Mouse (Mus musculus) fibroblast of lung, adult 2 months (primary cell): ENCODE data around the gene Gm9964.
"Not testable (repeated sequence)": the region's sequence is repeated elsewhere in the genome, so short reads cannot be mapped to it uniquely, and the experiment has no call there.

ENCODE experiments used
- DNase-seq: peaks from one replicate; pipeline ENCODE4 v3.0.0-alpha.2; 2011; ENCODE audit warnings: low read depth

Gm9964 gene

GRCm38 (mm10) chr11:79299719-79300431 is 3.2 kb upstream of the Gm9964 start:
- no peak for DNase-seq

DNA sequence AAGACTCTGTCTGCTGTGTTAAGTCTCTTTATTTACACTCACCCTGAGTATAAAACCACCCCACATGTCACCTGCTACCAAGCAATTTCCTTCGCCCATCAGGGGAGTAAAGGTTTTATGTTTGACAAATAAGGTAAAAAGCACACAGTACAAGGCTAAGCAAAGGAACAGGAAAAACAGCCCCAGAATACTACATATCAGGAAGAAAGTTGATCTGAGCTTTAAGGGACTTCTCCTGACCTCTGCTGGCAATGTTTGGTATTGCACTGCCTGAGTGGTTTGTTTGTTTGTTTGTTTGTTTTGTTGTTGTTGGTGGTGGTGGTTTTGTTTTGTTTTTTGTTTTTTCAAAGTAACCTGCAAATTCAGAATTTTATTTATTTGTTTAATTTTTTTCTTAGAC is 539 bp downstream of the Gm9964 start:
- no peak for DNase-seq

DNA sequence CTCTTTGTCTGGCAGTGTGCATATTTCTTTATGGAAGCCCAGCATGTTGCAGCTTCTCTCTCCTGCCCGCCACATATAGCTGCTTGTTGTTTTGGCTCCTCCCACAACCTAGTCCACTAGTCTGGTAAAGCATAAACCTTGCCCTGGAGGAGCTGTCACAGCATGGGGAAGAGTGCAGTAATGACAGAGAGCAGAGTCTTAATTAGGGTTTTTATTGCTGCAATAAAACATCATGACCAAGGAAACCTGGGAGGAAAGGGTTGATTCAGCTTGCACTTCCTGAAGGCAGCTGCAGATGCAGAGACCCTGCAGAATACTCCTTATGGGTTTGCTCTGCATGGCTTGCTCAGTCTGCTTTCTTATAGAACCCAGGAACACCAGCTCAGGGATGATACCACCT is 2.7 kb downstream of the Gm9964 start:
- no peak for DNase-seq

DNA sequence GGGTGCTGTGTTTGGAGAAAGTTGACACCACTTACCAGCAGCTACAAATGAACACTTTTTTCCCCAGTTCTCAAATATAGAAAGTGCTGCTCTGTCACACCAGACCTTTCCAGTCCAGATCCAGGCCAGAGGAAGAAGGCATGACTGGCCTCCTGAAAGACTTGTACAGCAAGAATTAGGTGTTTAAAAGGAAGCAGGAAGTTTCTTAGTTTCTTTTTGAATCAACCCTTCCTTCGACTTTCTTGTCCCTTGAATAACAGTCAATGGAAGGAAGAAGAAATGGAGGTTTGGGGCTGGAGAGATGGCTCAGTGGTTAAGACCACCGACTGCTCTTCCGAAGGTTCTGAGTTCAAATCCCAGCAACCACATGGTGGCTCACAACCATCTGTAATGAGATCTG is 3.7 kb downstream of the Gm9964 start:
- DNase-seq: no peak

- no peak for DNase-seq
Observed at GRCm38 (mm10) chr11:79292130-79292529, 4.6 kb downstream of the Gm9964 start.

DNA sequence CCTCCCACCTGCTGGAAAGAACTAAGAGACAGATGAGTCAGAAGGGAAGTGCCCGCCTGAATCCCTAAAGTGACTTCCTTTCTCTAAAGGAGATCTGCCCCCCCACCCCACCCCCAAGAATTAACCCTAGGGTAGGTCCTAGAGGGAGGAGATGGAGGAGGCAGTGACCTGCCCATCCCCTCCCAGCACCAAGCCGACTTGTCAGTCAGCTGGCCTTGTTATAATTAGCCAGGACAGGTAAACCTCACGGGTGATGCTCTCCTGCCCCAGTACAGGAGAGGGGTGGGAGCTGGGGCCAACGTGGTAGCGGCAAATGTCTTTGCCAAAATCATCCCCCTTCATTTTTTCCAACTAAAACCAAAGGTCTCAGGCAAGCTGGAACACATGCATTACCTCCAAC is 5.1 kb downstream of the Gm9964 start:
- no peak for DNase-seq

DNA sequence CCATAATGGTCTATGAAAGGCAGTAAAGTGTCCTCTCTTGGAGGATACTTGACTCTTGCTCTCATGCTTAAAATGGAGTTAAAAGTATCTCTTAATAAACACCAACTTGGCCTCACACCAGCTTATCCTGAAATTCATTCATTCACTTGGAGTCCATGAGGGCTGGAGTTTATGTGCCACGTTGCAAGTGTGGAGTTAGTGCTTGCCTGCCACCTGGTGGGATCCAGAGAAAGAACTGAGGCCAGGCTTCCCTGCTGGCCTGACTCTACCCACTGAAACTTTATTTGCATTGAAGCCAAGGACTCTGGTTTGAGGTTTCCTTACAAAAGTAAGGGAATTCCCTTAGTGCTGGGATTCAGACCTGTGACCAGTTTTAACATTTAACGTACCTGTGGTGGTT is 6.2 kb downstream of the Gm9964 start:
- DNase-seq: peak; percentile 71

DNA sequence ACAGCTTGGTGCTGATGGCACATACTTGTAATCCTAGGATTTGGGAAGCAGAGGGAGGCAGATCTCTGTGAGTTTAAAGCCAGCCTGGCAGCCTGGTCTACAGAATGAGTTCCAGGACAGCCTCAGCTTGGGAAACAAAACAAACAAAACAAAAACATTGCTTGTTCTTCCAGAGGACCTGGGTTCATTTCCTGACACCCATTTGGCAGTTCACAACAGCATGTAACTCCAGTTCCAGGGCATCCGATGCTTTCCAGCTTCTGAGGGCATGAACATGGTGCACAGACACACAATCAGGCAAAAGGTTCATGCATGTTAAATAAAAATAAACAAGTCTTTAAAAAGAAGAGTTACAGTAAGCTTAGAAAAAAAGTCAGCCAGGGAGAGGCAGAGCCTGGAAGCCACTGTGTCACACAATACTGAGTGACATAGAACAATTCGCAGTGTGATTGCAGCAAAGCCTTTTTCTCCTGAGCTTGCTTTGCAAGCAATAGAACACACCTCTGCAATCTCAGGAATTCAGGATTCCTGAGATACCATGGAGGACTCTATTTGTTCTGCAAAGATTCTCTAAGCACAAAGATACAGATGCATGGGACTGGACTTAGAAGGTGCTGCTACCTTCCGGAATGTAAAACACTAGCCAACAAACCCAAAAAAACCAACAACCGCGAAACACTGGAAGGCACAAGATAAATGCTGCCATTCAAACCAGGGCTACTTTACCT is 7.6 kb downstream of the Gm9964 start:
- DNase-seq: no peak

DNA sequence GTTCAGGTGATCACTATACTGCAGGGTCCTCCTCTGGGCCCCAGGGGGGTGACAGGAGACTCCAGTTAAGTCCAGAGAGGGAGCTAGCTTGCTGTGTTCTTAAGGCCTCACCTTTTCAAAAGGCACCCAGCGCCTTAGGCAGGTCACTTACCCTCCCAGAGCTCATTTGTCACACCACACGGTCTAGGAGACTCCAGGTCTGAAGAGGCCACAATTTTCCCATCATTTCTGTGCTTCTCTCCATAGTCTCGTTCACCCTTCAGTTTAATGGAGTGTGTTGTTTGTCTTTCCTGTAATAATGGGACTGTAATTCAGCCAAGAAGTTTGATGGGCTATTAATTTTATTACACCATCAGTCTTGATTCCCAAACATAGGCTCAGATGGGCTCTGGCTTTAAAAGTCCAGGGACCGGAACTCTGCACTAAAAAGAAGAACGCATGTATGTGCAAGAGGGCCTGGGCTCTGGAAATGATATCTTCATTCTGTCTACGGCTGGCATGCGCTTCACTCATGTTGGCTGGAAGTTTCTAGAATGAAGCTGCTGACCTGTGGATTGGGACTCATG is 8.3 kb downstream of the Gm9964 start:
- DNase-seq: no peak

DNA sequence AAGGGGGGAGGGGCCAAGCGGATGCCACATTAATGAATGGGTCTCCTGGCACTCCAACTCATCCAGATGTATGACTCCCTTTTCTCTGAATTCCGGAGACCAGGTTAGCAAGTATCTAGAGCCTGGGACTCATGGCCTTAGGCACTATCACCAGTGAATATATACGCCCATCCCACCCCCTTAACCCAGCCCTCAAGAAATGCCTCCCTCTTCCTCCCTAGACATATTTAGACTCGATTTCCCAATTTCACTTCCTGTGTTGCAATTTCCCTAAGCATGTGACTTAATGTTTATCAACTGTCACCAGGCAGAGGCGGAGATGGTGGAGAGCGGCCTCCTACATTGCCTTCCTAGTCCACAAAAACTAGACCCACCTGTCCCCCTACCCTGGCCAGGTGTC is 9.3 kb downstream of the Gm9964 start:
- DNase-seq: no peak

- DNase-seq: no peak
Observed at GRCm38 (mm10) chr11:79286305-79286799, 10.4 kb downstream of the Gm9964 start.

DNA sequence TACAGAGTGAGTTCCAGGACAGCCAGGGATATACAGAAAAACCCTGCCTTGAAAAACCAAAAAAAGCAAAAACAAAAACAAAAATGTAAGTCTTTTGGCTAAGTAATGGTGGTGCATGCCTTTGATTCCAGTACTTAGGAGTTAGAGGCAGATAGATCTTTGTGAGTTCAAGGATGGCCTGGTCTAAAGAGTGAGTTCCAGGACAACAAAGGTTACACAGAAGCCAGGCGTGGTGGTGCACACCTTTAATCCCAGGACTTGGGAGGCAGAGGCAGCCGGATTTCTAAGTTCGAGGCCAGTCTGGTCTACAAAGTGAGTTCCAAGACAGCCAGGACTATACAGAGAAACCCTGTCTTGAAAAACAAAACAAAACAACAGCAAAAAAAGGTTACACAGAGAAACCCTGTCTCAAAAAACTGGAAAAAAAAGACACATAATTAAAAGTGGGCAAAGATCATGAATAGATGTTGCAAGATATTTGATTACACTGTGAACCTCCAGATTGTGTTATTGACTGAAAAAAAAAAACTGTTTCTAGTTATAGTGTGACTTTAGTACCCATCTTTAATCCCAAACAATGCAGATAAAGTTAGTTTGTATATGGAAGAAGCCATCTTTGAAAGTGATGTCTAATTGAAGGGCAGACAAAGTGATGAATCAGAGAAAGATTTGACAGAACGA is 13.2 kb downstream of the Gm9964 start:
- no peak for DNase-seq

DNA sequence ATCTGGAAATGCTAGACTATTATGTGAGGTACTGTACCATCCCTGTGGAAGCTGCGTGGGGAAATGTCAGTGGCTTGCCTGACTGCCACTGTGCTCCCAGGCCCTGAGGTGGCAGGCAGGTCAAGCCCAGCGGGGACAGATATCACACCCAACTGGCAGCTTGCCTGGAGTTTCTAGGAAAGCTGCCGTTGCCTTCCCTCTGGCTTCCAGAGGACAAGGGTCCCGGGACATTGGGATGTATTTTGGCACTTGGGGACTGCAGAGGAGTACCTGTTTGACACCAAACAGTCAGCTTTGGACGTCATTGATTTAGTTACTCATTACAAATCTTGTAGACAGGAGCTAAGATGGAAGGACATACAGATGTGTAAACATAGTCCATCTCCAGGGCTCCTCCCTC is 15.3 kb downstream of the Gm9964 start:
- no peak for DNase-seq

- no peak for DNase-seq
Observed at GRCm38 (mm10) chr11:79279732-79280405, 16.8 kb downstream of the Gm9964 start.

DNA sequence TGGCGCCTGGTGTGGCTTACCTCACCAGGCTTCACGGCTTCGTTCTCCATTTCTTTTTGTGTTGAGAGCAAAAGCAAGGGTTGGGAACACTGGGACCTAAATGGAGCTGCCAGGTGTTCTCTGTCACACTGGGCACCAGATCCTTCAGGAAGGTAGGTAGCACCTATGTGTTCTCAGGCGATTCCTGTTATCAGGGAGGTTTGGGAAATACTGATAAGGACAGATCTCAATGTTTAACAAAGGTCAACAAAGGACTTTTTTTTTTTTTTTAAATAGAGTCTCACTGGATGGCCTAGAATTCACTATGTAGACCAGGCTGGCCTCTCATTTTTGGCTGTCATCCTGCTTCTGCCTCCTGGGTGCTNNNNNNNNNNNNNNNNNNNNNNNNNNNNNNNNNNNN is 22.9 kb downstream of the Gm9964 start:
- DNase-seq: no peak

DNA sequence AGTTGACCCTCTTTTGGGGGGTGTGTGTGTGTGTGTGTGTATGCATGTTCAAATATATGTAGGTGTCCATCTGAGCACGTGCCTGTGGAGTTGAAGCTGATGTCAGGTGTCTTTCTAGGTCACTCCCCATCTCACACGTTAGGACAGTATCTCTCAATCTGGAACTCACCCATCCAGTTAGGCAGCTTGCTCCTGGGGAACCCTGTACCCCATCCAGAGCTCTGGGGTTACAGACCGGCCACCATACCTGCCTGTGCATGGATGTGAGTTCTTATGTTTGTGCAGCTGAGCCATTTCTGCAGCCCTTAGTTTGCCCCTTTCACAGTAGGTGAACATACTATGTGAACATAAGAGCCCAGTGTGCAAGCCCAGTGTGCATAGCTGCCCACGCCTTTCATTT is 23.7 kb downstream of the Gm9964 start:
- DNase-seq: no peak

GRCm38 (mm10) chr11:79267171-79267570 is 29.5 kb downstream of the Gm9964 start:
- peak; percentile 86 for DNase-seq

- no peak for DNase-seq
Observed at GRCm38 (mm10) chr11:79264376-79264775, 32.3 kb downstream of the Gm9964 start.

DNA sequence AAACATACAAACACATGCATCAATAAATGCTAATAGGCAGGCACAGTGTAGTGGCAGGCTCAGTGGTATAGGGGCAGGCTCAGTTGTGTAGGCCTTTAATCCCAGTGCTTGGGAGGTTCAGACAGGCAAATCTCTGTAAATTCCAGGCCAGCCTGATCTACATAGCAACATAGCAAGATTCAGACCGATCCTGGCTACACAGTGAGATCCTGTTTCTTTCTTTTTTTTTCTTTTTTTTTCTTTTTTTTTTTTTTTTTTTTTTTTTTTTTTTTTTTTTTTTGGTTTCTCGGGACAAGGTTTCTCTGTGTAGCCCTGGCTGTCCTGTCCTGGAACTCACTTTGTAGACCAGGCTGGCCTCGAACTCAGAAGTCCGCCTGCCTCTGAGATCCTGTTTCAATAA is 36.6 kb downstream of the Gm9964 start:
- DNase-seq: not testable (repeated sequence)

- DNase-seq: no peak
Observed at GRCm38 (mm10) chr11:79258738-79259137, 38.0 kb downstream of the Gm9964 start.

GRCm38 (mm10) chr11:79254391-79255098 is 42.2 kb downstream of the Gm9964 start, which contains the start of gene Wsb1:
Gene Wsb1, minus strand, starts transcription at chr11:79254671.
- DNase-seq: peak; percentile 81
